Mouse (Mus musculus): ENCODE measurements around the gene Krt82.

GRCm38 (mm10) chr15:101506896-101507758 is 43.3 kb downstream of the Krt82 start:
- TF ChIP-seq GATA1 (IDR thresholded peaks at IDR 0.05; ENCODE audit: low read length) (no peak), TAL1 (IDR thresholded peaks at IDR 0.05; ENCODE audit: low read length) (no peak)

All from erythroblast, embryonic 14.5 days (primary cell).